Mouse (Mus musculus) heart, adult 2 months (tissue): ENCODE data around the gene Matn3. TPM values are rescaled to one million over a fixed set of nuclear protein-coding genes. Genes with fewer than 3 reads are reported as not detected.

Experiments used
- DNase-seq, 2 experiments: peaks; one replicate each; pipeline ENCODE4 v3.0.0; 2021
- H3K27ac ChIP-seq: fragments of 200-600 bp; 2 replicates; pipeline ENCODE4 v1.8.1; 2022
- H3K27me3 ChIP-seq: fragments of 200-500 bp; 2 replicates; pipeline ENCODE4 v1.6.1; 2012; ENCODE audit warnings: mild to moderate bottlenecking, low read length, inconsistent platforms, mixed read lengths; ENCODE audit not compliant: control insufficient read depth, insufficient read depth
- H3K36me3 ChIP-seq: fragments of 200-500 bp; 2 replicates; pipeline ENCODE4 v1.6.1; 2012; ENCODE audit warnings: low read length, inconsistent platforms; ENCODE audit not compliant: control insufficient read depth, insufficient read depth
- H3K4me1 ChIP-seq: fragments of 200-500 bp; 2 replicates; pipeline ENCODE4 v1.6.1; 2011; ENCODE audit warnings: low read length; ENCODE audit not compliant: control insufficient read depth, insufficient read depth
- H3K4me3 ChIP-seq: fragments of 200-600 bp; 2 replicates; pipeline ENCODE4 v1.8.1; 2022
- H3K79me2 ChIP-seq: fragments of 200-500 bp; replicated peaks from 2 replicates; pipeline ENCODE4 v1.6.1; 2012; ENCODE audit warnings: mild to moderate bottlenecking, inconsistent platforms, low read length, moderate library complexity, mixed read lengths; ENCODE audit not compliant: control insufficient read depth, insufficient read depth
- H3K9ac ChIP-seq: fragments of 200-500 bp; 2 replicates; pipeline ENCODE4 v1.6.1; 2012; ENCODE audit warnings: low read depth, mild to moderate bottlenecking, control low read depth, inconsistent platforms, low read length, mixed read lengths
- CTCF ChIP-seq: fragments of 200-600 bp; IDR thresholded peaks from 2 replicates; pipeline ENCODE4 v1.8.1; 2022; ENCODE audit warnings: antibody characterized with exemption, mild to moderate bottlenecking, moderate library complexity
- EP300 ChIP-seq: fragments of 200-500 bp; IDR thresholded peaks from 2 replicates; pipeline ENCODE4 v1.6.1; 2011; ENCODE audit warnings: low read depth, low read length, control low read depth; ENCODE audit not compliant: insufficient read depth
- POLR2A ChIP-seq: fragments of 200-500 bp; IDR thresholded peaks from 2 replicates; pipeline ENCODE4 v1.6.1; 2011; ENCODE audit warnings: mild to moderate bottlenecking, low read depth, low read length, control low read depth; ENCODE audit not compliant: insufficient read depth
- WGBS: fragments of 180-500 bp; shearing (Covaris S2); methylation state at CpG from one replicate; pipeline ENCODE4 v1.1.7; 2018; 5-methylcytosine and 5-hydroxymethylcytosine counted together
- intact Hi-C: fragments of 180-260 bp; cut with DNase I; formaldehyde crosslinking; loops from one replicate; pipeline ENCODE4 v1.15.1; 2025
- polyA plus RNA-seq: library from polyadenylated mRNA; depleted of rRNA; stranded (reverse); fragments of >200 nt; gene quantifications from 2 replicates; pipeline ENCODE4 v1.2.3, GENCODE M21; 2012; rRNA removed
- total RNA-seq, 2 experiments: library from RNA; stranded (reverse); gene quantifications; 2 replicates each; pipeline ENCODE4 v1.2.3; 2021

The Matn3 gene
- total and polyA plus RNA-seq, 3 experiments: not detected

GRCm38 (mm10) chr12:9007146-9007545 lies 59.4 kb downstream of the Matn3 start:
- Histone ChIP-seq H3K4me3 (no peak overlapping the region), H3K4me1 (no peaks in the 10 kb centered on the region), H3K27me3 (no peaks in the 10 kb centered on the region), H3K9ac (no peak overlapping the region), H3K36me3 (no peaks in the 10 kb centered on the region), H3K79me2 (no peaks in the 10 kb centered on the region), H3K27ac (no peak overlapping the region)
- DNase-seq: no peak
- 54% methylated on average over 4 of the region's 4 CpGs for WGBS
- intact Hi-C loops: loop anchor here (10.0 kb wide), 1 partner anchor 372 kb away; no protein-coding TSS in a partner anchor
- TF ChIP-seq POLR2A (no peak), CTCF (no peak), EP300 (no peak)

GRCm38 (mm10) chr12:9007811-9008210 lies 60.1 kb downstream of the Matn3 start:
- no peaks in the 10 kb centered on the region for H3K27me3 ChIP-seq
- no peaks in the 10 kb centered on the region for H3K4me1 ChIP-seq
- H3K36me3 ChIP-seq: no peaks in the 10 kb centered on the region
- 88% methylated on average over 6 of the region's 6 CpGs for WGBS
- TF ChIP-seq POLR2A (no peak), CTCF (no peak), EP300 (no peak)
- no peaks in the 10 kb centered on the region for H3K79me2 ChIP-seq
- no peak overlapping the region for H3K9ac ChIP-seq
- intact Hi-C loops: loop anchor here (10.0 kb wide), 1 partner anchor 373 kb away; no protein-coding TSS in a partner anchor
- no peak overlapping the region for H3K4me3 ChIP-seq
- H3K27ac ChIP-seq: no peak overlapping the region
- no peak for DNase-seq

- intact Hi-C loops: no loop called here
- H3K27ac ChIP-seq: no peak overlapping the region
- TF ChIP-seq POLR2A (no peak), CTCF (no peak), EP300 (no peak)
- WGBS: 54% methylated on average over 4 of the region's 4 CpGs
- no peaks in the 10 kb centered on the region for H3K36me3 ChIP-seq
- H3K27me3 ChIP-seq: no peaks in the 10 kb centered on the region
- no peaks in the 10 kb centered on the region for H3K4me1 ChIP-seq
- no peak for DNase-seq
- no peak overlapping the region for H3K4me3 ChIP-seq
- H3K9ac ChIP-seq: no peak overlapping the region
- H3K79me2 ChIP-seq: no peaks in the 10 kb centered on the region
These were observed 62.6 kb downstream of the Matn3 start for GRCm38 (mm10) chr12:9010311-9010710.

GRCm38 (mm10) chr12:9016376-9016775 lies 68.6 kb downstream of the Matn3 start:
- no peaks in the 10 kb centered on the region for H3K27me3 ChIP-seq
- H3K79me2 ChIP-seq: no peaks in the 10 kb centered on the region
- DNase-seq: no peak
- H3K9ac ChIP-seq: no peak overlapping the region
- no peaks in the 10 kb centered on the region for H3K36me3 ChIP-seq
- H3K27ac ChIP-seq: no peak overlapping the region
- H3K4me3 ChIP-seq: no peak overlapping the region
- intact Hi-C loops: no loop called here
- no peak for TF ChIP-seq EP300
- TF ChIP-seq POLR2A: no peak
- TF ChIP-seq CTCF: no peak
- 91% methylated on average over 9 of the region's 9 CpGs for WGBS
- no peaks in the 10 kb centered on the region for H3K4me1 ChIP-seq

GRCm38 (mm10) chr12:9020431-9020830 lies 72.7 kb downstream of the Matn3 start:
- intact Hi-C loops: no loop called here
- no peak for DNase-seq
- H3K4me3 ChIP-seq: no peak overlapping the region
- H3K27me3 ChIP-seq: no peaks in the 10 kb centered on the region
- WGBS: 98% methylated on average over 8 of the region's 8 CpGs
- no peak overlapping the region for H3K9ac ChIP-seq
- no peak for TF ChIP-seq CTCF
- no peak for TF ChIP-seq POLR2A
- TF ChIP-seq EP300: no peak
- no peak overlapping the region for H3K27ac ChIP-seq
- no peaks in the 10 kb centered on the region for H3K4me1 ChIP-seq
- no peaks in the 10 kb centered on the region; the same call in 1 of the 2 replicates for H3K36me3 ChIP-seq
- no peaks in the 10 kb centered on the region for H3K79me2 ChIP-seq

- no peaks in the 10 kb centered on the region; the same call in 1 of the 2 replicates for H3K36me3 ChIP-seq
- H3K27ac ChIP-seq: no peak overlapping the region
- intact Hi-C loops: no loop called here
- no peak overlapping the region for H3K4me3 ChIP-seq
- TF ChIP-seq POLR2A (no peak), CTCF (no peak), EP300 (no peak)
- 68% methylated on average over 3 of the region's 3 CpGs for WGBS
- H3K9ac ChIP-seq: no peak overlapping the region
- no peaks in the 10 kb centered on the region for H3K79me2 ChIP-seq
- no peak for DNase-seq
- no peaks in the 10 kb centered on the region for H3K27me3 ChIP-seq
- H3K4me1 ChIP-seq: no peaks in the 10 kb centered on the region
These were observed 73.3 kb downstream of the Matn3 start for GRCm38 (mm10) chr12:9020986-9021385.

Other genes starting within 250 kb of the Matn3 start
- 1 to 10 TPM; 4.8 to 5.7 TPM for gene Sdc1, start 176.6 kb upstream of the Matn3 start, total RNA-seq
- 9.1 and 11.0 TPM in 2 replicates for gene Sdc1, start 176.6 kb upstream of the Matn3 start, polyA plus RNA-seq
- 100 to 1,000 TPM; 366 to 372 TPM for gene Laptm4a, start 26.3 kb upstream of the Matn3 start, total RNA-seq
- 314 and 519 TPM in 2 replicates for gene Laptm4a, start 26.3 kb upstream of the Matn3 start, polyA plus RNA-seq
- 1 to 10 TPM; 9.0 to 9.5 TPM for gene Wdr35, start 26.0 kb downstream of the Matn3 start, total RNA-seq
- gene Wdr35, start 26.0 kb downstream of the Matn3 start, polyA plus RNA-seq: 3.4 and 5.9 TPM in 2 replicates
- 10 to 100 TPM; 26.1 to 31.4 TPM for gene Ttc32, start 82.1 kb downstream of the Matn3 start, total RNA-seq
- 13.8 and 15.7 TPM in 2 replicates for gene Ttc32, start 82.1 kb downstream of the Matn3 start, polyA plus RNA-seq